Mouse (Mus musculus) G1E (cell line): Measurements from ENCODE around the gene Eng. TPM values are rescaled to one million over a fixed set of nuclear protein-coding genes. Genes with fewer than 3 reads are reported as not detected.

Source experiments
- ATAC-seq: 2 replicates; pipeline ENCODE4 v1.8.0; 2016; ENCODE audit warnings: mild to moderate bottlenecking; ENCODE audit not compliant: insufficient number of reproducible peaks, poor library complexity, low FRiP score, severe bottlenecking; ENCODE audit errors: extremely low read depth
- DNase-seq: peaks from one replicate; pipeline ENCODE4 v3.0.0; 2012; ENCODE audit warnings: low spot score
- H3K27me3 ChIP-seq: 2 replicates; pipeline ENCODE4 v1.6.1; 2012; ENCODE audit warnings: mild to moderate bottlenecking, low read length, inconsistent platforms; ENCODE audit not compliant: insufficient read depth
- H3K36me3 ChIP-seq: replicated peaks from 2 replicates; pipeline ENCODE3; 2012; ENCODE audit warnings: mild to moderate bottlenecking, inconsistent platforms
- H3K4me1 ChIP-seq: 2 replicates; pipeline ENCODE4 v1.6.1; 2012; ENCODE audit warnings: low read depth, low read length, inconsistent platforms, mixed read lengths; ENCODE audit not compliant: insufficient read depth
- H3K4me3 ChIP-seq: 2 replicates; pipeline ENCODE4 v1.5.1; 2012; ENCODE audit warnings: low read depth, mild to moderate bottlenecking, inconsistent platforms, low read length, moderate library complexity, mixed read lengths
- H3K9me3 ChIP-seq: replicated peaks from 2 replicates; pipeline ENCODE4 v1.6.1; 2012; ENCODE audit warnings: inconsistent platforms
- CTCF ChIP-seq: IDR thresholded peaks from 2 replicates; pipeline ENCODE4 v1.5.1; 2012; ENCODE audit warnings: low read depth, low read length, inconsistent platforms, mixed read lengths
- GATA1 ChIP-seq: IDR thresholded peaks from 2 replicates; pipeline ENCODE4 v1.6.1; 2012; ENCODE audit warnings: borderline replicate concordance, low read length, inconsistent platforms, mixed read lengths
- GATA2 ChIP-seq: IDR thresholded peaks from 2 replicates; pipeline ENCODE4 v1.6.1; 2012; ENCODE audit warnings: low read depth, low read length, inconsistent platforms, borderline replicate concordance
- POLR2AphosphoS5 ChIP-seq: IDR thresholded peaks from 2 replicates; pipeline ENCODE4 v1.6.1; 2012; ENCODE audit warnings: low read depth, low read length, inconsistent platforms; ENCODE audit not compliant: insufficient replicate concordance
- TAL1 ChIP-seq: conservative IDR thresholded peaks from 2 replicates; pipeline ENCODE4 v1.6.1; 2012; ENCODE audit warnings: low read depth, low read length, inconsistent platforms, mixed read lengths
- polyA plus RNA-seq: library from polyadenylated mRNA; stranded (reverse); fragments of >175 nt; gene quantifications from 2 replicates; pipeline ENCODE4 v1.2.3, GENCODE M21; 2012
- total RNA-seq, 2 experiments: library from RNA; stranded (forward) in 1 of 2; stranded (reverse) in 1 of 2; fragments of 200-1000 nt in 1 of 2; fragments of >200 nt in 1 of 2; fragmentation: Nextera tagmentation in 1 of 2; gene quantifications; 2 replicates each; pipeline ENCODE4 v1.2.3; 2014 to 2017

Gene Eng
- total and polyA plus RNA-seq, 3 experiments = 0.93 to 6.3 (median 4.4) TPM

DNA sequence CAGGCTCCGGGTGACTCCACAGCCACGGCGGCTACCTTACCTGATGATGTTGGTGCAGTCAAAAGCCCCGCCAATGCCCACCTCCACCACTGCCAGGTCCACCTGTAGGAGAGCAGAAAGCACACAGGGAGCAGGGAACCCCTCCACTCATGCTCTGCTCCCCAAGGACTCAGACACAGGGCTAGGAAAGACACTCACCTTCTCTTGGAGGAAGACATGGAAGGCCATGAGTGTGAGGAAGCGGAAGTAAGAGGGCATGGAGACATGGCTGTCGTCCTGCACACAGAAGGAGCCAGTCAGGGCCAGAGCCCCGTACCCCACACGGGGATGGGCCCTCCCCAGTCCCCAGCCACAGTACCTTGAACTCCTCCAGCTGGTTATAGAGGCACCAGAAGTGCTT, 41.2 kb downstream of the Eng start:
- Histone ChIP-seq H3K36me3 (peaks cover 97% of the 10 kb centered on the region), H3K27me3 (no peaks in the 10 kb centered on the region), H3K4me3 (no peak overlapping the region), H3K9me3 (no peaks in the 10 kb centered on the region), H3K4me1 (peaks cover 28% of the 10 kb centered on the region)
- DNase-seq (no peak), ATAC-seq (no peak)
- TF ChIP-seq TAL1 (no peak), CTCF (no peak), GATA2 (no peak), GATA1 (no peak), POLR2AphosphoS5 (no peak)

DNA sequence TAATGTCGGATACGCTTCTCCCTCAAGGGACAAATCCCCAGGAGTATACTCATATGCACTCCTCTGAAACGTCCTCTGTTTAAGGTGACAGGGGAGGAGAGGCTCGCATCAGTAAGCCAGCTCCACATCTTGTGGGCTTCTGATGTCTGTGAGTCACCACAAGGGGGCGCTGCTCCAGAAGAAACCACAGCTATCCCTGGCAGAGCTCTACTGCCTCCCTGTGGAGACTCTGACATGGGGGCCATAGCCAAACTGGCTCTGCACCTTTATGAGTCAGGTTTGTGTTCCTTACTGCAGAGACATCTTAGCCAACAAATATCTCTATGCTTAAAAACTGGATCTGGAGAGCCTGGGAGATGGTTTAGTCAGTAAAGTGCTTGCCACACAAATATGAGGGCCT, 43.0 kb downstream of the Eng start:
- H3K9me3 ChIP-seq = no peaks in the 10 kb centered on the region
- TF ChIP-seq POLR2AphosphoS5 (no peak), CTCF (peak; percentile 98)
- peak; percentile 42; the same call in 1 of the 2 replicates for ATAC-seq
- H3K4me1 ChIP-seq = peaks cover 39% of the 10 kb centered on the region
- H3K4me3 ChIP-seq = no peak overlapping the region
- peaks cover 81% of the 10 kb centered on the region for H3K36me3 ChIP-seq
- no peaks in the 10 kb centered on the region for H3K27me3 ChIP-seq
- DNase-seq = peak; percentile 75

DNA sequence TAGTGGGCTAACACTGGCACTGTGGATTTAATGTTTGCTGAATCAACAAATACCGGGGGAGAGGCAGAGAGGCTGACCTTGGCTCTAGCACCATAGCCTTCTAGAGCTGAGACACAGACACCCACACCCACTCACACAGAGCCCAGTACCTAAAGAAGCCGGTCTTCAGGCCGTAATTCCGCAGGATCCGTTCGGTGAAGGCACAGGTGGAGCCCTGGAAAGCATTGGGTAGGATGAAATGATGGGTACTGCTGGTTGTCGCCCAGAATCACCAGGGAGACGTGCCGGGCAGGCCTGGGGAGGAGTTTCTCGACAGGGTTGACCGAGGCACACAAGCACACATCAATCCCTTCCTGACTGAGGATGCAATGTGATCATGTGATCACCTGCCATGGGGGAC, 44.6 kb downstream of the Eng start:
- Histone ChIP-seq H3K4me1 (peaks cover 43% of the 10 kb centered on the region), H3K4me3 (peak overlapping the region; percentile 22; the same call in 1 of the 2 replicates)

DNA sequence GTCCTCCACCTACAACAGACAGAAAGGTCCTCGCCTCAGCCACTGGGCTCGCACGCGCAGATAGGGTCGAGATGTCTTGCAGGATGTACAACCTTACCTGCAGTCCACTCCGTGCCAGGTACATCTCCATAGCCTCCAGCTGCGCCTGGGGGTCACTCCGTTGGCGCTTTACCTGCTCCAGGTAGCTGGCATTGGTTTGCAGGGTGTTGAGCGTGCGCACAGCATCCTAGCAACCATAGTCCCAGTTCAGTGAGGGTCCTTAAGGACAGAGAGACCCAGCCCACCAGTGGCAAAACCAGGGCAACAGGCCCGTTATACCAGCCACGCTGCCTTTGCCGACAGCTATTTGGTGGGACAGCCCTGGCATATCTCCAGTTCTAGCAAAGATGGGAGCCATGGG, 46.1 kb downstream of the Eng start:
- Histone ChIP-seq H3K9me3 (no peaks in the 10 kb centered on the region), H3K36me3 (peaks cover 50% of the 10 kb centered on the region), H3K4me1 (peaks cover 43% of the 10 kb centered on the region), H3K4me3 (peak overlapping the region; percentile 93; the same call in 1 of the 2 replicates), H3K27me3 (no peaks in the 10 kb centered on the region)
- ATAC-seq (no peak), DNase-seq (no peak)
- TF ChIP-seq CTCF (no peak), GATA2 (no peak), GATA1 (no peak), POLR2AphosphoS5 (no peak), TAL1 (no peak)

More for the DNA sequence above, 44.6 kb downstream of the Eng start:
- DNase-seq (no peak), ATAC-seq (no peak)
- H3K27me3 ChIP-seq = no peaks in the 10 kb centered on the region
- H3K9me3 ChIP-seq = no peaks in the 10 kb centered on the region
- peaks cover 65% of the 10 kb centered on the region for H3K36me3 ChIP-seq
- TF ChIP-seq GATA2 = no peak
- TF ChIP-seq POLR2AphosphoS5 = no peak

DNA sequence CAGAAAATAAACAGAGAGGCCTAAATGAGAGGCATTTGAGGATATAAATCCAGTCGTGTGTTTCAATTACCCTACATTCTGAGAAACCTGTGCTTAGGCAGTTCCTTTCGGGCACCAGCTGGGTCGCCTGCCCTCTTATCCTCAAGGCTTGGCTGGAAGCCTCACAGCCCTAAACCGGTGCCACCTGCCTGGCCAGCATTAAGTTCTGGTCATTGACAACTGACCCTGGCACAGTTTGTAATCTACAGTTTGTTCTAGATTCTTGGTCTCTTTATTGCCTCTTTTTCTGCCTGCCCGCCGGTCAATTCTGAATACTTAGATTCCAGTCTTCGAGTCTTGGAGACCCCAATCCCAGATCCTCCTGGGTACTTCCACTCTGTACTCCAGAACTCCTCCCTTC, 46.9 kb downstream of the Eng start:
- H3K4me1 ChIP-seq = peaks cover 43% of the 10 kb centered on the region
- TF ChIP-seq GATA2 (no peak), CTCF (no peak), TAL1 (no peak), POLR2AphosphoS5 (no peak), GATA1 (no peak)
- peaks cover 42% of the 10 kb centered on the region for H3K36me3 ChIP-seq
- no peaks in the 10 kb centered on the region for H3K9me3 ChIP-seq
- DNase-seq (no peak), ATAC-seq (no peak)
- H3K4me3 ChIP-seq = peak overlapping the region; percentile 93
- H3K27me3 ChIP-seq = no peaks in the 10 kb centered on the region

DNA sequence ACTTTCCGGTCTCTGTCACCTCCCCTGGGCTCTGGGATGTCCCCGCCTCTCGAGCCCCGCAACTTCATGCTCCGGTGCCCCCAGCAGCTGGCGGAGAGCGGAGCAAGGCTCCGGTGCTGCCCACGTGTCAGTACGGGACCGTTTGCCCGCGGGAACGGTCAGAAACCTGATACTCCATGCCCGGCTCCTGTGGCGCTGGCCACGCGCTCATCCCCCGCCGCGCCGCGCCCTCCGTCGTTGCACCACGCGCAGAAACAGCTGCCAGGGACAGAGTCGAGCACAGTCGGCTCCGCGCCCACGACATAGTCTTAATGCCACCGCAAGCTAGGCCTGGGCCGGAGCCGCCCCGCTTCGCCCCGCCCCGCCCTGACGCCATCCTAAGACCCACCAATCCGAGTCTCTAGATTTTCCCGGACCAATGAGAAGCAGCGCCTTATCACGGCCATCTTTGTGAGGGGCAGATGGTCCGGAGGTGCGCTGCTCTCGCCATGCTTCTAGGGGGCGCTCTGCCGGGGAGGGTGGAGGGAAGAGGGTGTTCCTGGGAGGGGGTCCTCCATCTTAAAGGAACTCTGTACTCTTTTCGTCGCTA, 47.5 kb downstream of the Eng start:
- TF ChIP-seq GATA1 (no peak), TAL1 (no peak), GATA2 (peak; percentile 99; the same call in 1 of the 2 replicates), POLR2AphosphoS5 (no peak), CTCF (peak; percentile 73)
- no peaks in the 10 kb centered on the region for H3K27me3 ChIP-seq
- H3K36me3 ChIP-seq = peaks cover 37% of the 10 kb centered on the region
- peak overlapping the region; percentile 93 for H3K4me3 ChIP-seq
- ATAC-seq = peak; percentile 95
- peaks cover 43% of the 10 kb centered on the region for H3K4me1 ChIP-seq
- peak; percentile 98 for DNase-seq
- no peaks in the 10 kb centered on the region for H3K9me3 ChIP-seq
